Mouse (Mus musculus) heart, embryonic 16.5 days (tissue): ENCODE measurements around the gene Galk1. TPM values are rescaled to one million over a fixed set of nuclear protein-coding genes. Genes with fewer than 3 reads are reported as not detected.
A peak's percentile ranks its signal among the peaks of the same experiment; 100 is the strongest.

Experiments used
- ATAC-seq: fragments of 200-750 bp; cut with Nextera tagmentation; replicated peaks from 2 replicates; pipeline ENCODE4 v1.8.0; 2017; ENCODE audit warnings: moderate number of reproducible peaks; ENCODE audit not compliant: insufficient read depth, low FRiP score; ENCODE audit errors: extremely low read depth
- H3K27ac ChIP-seq: fragments of 300-500 bp; sonication (generic); 2 replicates; pipeline ENCODE4 v1.5.1; 2014; ENCODE audit warnings: mild to moderate bottlenecking, low read length, control low read depth, moderate library complexity
- H3K27me3 ChIP-seq: fragments of 300-500 bp; sonication (generic); 2 replicates; pipeline ENCODE4 v1.6.1; 2014; ENCODE audit warnings: low read length, mixed read lengths; ENCODE audit not compliant: control insufficient read depth, insufficient read depth
- H3K36me3 ChIP-seq: fragments of 300-500 bp; sonication (generic); 2 replicates; pipeline ENCODE4 v1.6.1; 2014; ENCODE audit not compliant: control insufficient read depth, insufficient read depth
- H3K4me1 ChIP-seq: fragments of 300-500 bp; sonication (generic); 2 replicates; pipeline ENCODE4 v1.6.1; 2014; ENCODE audit warnings: low read length, mixed read lengths; ENCODE audit not compliant: control insufficient read depth, insufficient read depth
- H3K4me2 ChIP-seq: fragments of 300-500 bp; sonication (generic); 2 replicates; pipeline ENCODE4 v1.6.1; 2014; ENCODE audit warnings: low read depth, mild to moderate bottlenecking, control low read depth, low read length
- H3K4me3 ChIP-seq: fragments of 300-500 bp; sonication (generic); 2 replicates; pipeline ENCODE4 v1.5.1; 2014; ENCODE audit warnings: mild to moderate bottlenecking, control low read depth, low read length
- H3K9ac ChIP-seq: fragments of 300-500 bp; sonication (generic); 2 replicates; pipeline ENCODE4 v1.6.1; 2014; ENCODE audit warnings: low read length, control low read depth
- H3K9me3 ChIP-seq: fragments of 300-500 bp; sonication (generic); replicated peaks from 2 replicates; pipeline ENCODE4 v1.6.1; 2016; ENCODE audit warnings: low read length; ENCODE audit not compliant: control insufficient read depth
- WGBS: fragments of 180-500 bp; shearing (Covaris S2); extraction: QIAGEN DNeasy Blood & Tissue Kit; methylation state at CpG from one replicate; pipeline ENCODE4 v1.1.7; 2014; 5-methylcytosine and 5-hydroxymethylcytosine counted together
- polyA plus RNA-seq: library from polyadenylated mRNA; unstranded; fragments of >200 nt; fragmentation: Nextera tagmentation; extraction: Ambion mirVana; gene quantifications from 2 replicates; pipeline ENCODE4 v1.2.1, GENCODE M21; 2015

Gene Galk1
- polyA plus RNA-seq, 1 experiment from 2014 or later: 142 TPM

- no peak overlapping the region for H3K4me2 ChIP-seq
These were observed 4.1 kb downstream of the Galk1 start for GRCm38 (mm10) chr11:116008411-116008810.

GRCm38 (mm10) chr11:116007095-116007850, 5.2 kb downstream of the Galk1 start:
- 86% methylated on average over 28 of the region's 28 CpGs for WGBS
- no peak for ATAC-seq
- H3K4me2 ChIP-seq: no peak overlapping the region
- peaks cover 29% of the 10 kb centered on the region for H3K4me1 ChIP-seq
- no peaks in the 10 kb centered on the region for H3K27me3 ChIP-seq
- no peak overlapping the region for H3K27ac ChIP-seq
- H3K36me3 ChIP-seq: peaks cover 11% of the 10 kb centered on the region
- no peak overlapping the region for H3K9ac ChIP-seq
- H3K9me3 ChIP-seq: no peaks in the 10 kb centered on the region; the same call in 1 of the 2 replicates
- H3K4me3 ChIP-seq: no peak overlapping the region

More at GRCm38 (mm10) chr11:116008411-116008810, 4.1 kb downstream of the Galk1 start:
- H3K27ac ChIP-seq: no peak overlapping the region
- H3K4me3 ChIP-seq: no peak overlapping the region
- 88% methylated on average over 11 of the region's 11 CpGs for whole genome bisulfite sequencing
- H3K4me1 ChIP-seq: peaks cover 36% of the 10 kb centered on the region
- ATAC-seq: no peak
- H3K9ac ChIP-seq: no peak overlapping the region
- H3K9me3 ChIP-seq: no peaks in the 10 kb centered on the region
- H3K36me3 ChIP-seq: peaks cover 11% of the 10 kb centered on the region
- no peaks in the 10 kb centered on the region for H3K27me3 ChIP-seq

- Histone ChIP-seq H3K27me3 (no peaks in the 10 kb centered on the region), H3K4me1 (peaks cover 17% of the 10 kb centered on the region), H3K36me3 (peaks cover 11% of the 10 kb centered on the region), H3K4me2 (peak overlapping the region; percentile 73), H3K9me3 (no peaks in the 10 kb centered on the region; the same call in 1 of the 2 replicates), H3K4me3 (no peak overlapping the region; the same call in 1 of the 2 replicates), H3K9ac (peak overlapping the region; percentile 77), H3K27ac (no peak overlapping the region; the same call in 1 of the 2 replicates)
- ATAC-seq: no peak
- WGBS: 74% methylated on average over 9 of the region's 9 CpGs
These were observed 6.7 kb downstream of the Galk1 start for GRCm38 (mm10) chr11:116005701-116006419.

GRCm38 (mm10) chr11:116004840-116005700, 7.4 kb downstream of the Galk1 start:
- H3K27me3 ChIP-seq: no peaks in the 10 kb centered on the region
- H3K4me3 ChIP-seq: peak overlapping the region; percentile 51
- no peaks in the 10 kb centered on the region; the same call in 1 of the 2 replicates for H3K9me3 ChIP-seq
- peaks cover 15% of the 10 kb centered on the region for H3K4me1 ChIP-seq
- peak overlapping the region; percentile 77 for H3K9ac ChIP-seq
- ATAC-seq: peak; percentile 81
- H3K27ac ChIP-seq: peak overlapping the region; percentile 84
- WGBS: 5% methylated on average over 54 of the region's 54 CpGs
- peaks cover 11% of the 10 kb centered on the region for H3K36me3 ChIP-seq
- peak overlapping the region; percentile 73 for H3K4me2 ChIP-seq

GRCm38 (mm10) chr11:116004186-116004823, 8.2 kb downstream of the Galk1 start:
- ATAC-seq: no peak
- peak overlapping the region; percentile 84 for H3K27ac ChIP-seq
- H3K4me1 ChIP-seq: peaks cover 17% of the 10 kb centered on the region
- WGBS: 26% methylated on average over 8 of the region's 8 CpGs
- peak overlapping the region; percentile 77 for H3K9ac ChIP-seq
- H3K4me3 ChIP-seq: peak overlapping the region; percentile 51
- H3K36me3 ChIP-seq: peaks cover 11% of the 10 kb centered on the region
- H3K27me3 ChIP-seq: no peaks in the 10 kb centered on the region
- peak overlapping the region; percentile 73 for H3K4me2 ChIP-seq
- no peaks in the 10 kb centered on the region; the same call in 1 of the 2 replicates for H3K9me3 ChIP-seq

GRCm38 (mm10) chr11:116002894-116003293, 9.6 kb downstream of the Galk1 start:
- Histone ChIP-seq H3K27me3 (no peaks in the 10 kb centered on the region), H3K9ac (no peak overlapping the region), H3K36me3 (peaks cover 2% of the 10 kb centered on the region; the same call in 1 of the 2 replicates), H3K4me1 (peaks cover 17% of the 10 kb centered on the region), H3K4me2 (no peak overlapping the region), H3K4me3 (no peak overlapping the region), H3K9me3 (no peaks in the 10 kb centered on the region; the same call in 1 of the 2 replicates), H3K27ac (no peak overlapping the region)
- 92% methylated on average over 3 of the region's 3 CpGs for WGBS
- ATAC-seq: no peak

GRCm38 (mm10) chr11:116001725-116002124, 10.8 kb downstream of the Galk1 start:
- no peak overlapping the region for H3K9ac ChIP-seq
- no peaks in the 10 kb centered on the region for H3K36me3 ChIP-seq
- 62% methylated on average over 6 of the region's 6 CpGs for WGBS
- peaks cover 17% of the 10 kb centered on the region for H3K4me1 ChIP-seq
- no peak for ATAC-seq
- no peak overlapping the region for H3K4me2 ChIP-seq
- no peak overlapping the region for H3K4me3 ChIP-seq
- no peaks in the 10 kb centered on the region for H3K27me3 ChIP-seq
- no peaks in the 10 kb centered on the region; the same call in 1 of the 2 replicates for H3K9me3 ChIP-seq
- no peak overlapping the region for H3K27ac ChIP-seq

GRCm38 (mm10) chr11:116000607-116001006, 11.9 kb downstream of the Galk1 start:
- WGBS: 65% methylated on average over 10 of the region's 10 CpGs
- no peaks in the 10 kb centered on the region; the same call in 1 of the 2 replicates for H3K9me3 ChIP-seq
- peaks cover 14% of the 10 kb centered on the region for H3K4me1 ChIP-seq
- H3K4me3 ChIP-seq: no peak overlapping the region
- ATAC-seq: no peak
- no peak overlapping the region for H3K4me2 ChIP-seq
- no peak overlapping the region for H3K9ac ChIP-seq
- H3K27me3 ChIP-seq: no peaks in the 10 kb centered on the region
- no peak overlapping the region for H3K27ac ChIP-seq
- no peaks in the 10 kb centered on the region for H3K36me3 ChIP-seq
